Mouse (Mus musculus) layer of hippocampus, adult 11-12 months (tissue): Measurements from ENCODE around the gene Lrrc8a.

Experiments used
- DNase-seq: peaks from one replicate; pipeline ENCODE4 v3.0.0; 2022; ENCODE audit warnings: low spot score

Gene Lrrc8a

GRCm38 (mm10) chr2:30239777-30240176 is 2.3 kb downstream of the Lrrc8a start:
- no peak for DNase-seq

- no peak for DNase-seq
These were observed 2.8 kb downstream of the Lrrc8a start, which contains the start of gene Gm28035 for GRCm38 (mm10) chr2:30240267-30240666. Gene Gm28035 (plus strand): TSS chr2:30240567.

GRCm38 (mm10) chr2:30242509-30242908 is 5.0 kb downstream of the Lrrc8a start:
- DNase-seq = no peak

- no peak for DNase-seq
These were observed 5.9 kb downstream of the Lrrc8a start for GRCm38 (mm10) chr2:30243391-30243790.

GRCm38 (mm10) chr2:30244595-30245178 is 7.2 kb downstream of the Lrrc8a start:
- no peak for DNase-seq

- no peak for DNase-seq
These were observed 9.5 kb downstream of the Lrrc8a start for GRCm38 (mm10) chr2:30247036-30247435.

GRCm38 (mm10) chr2:30247681-30248080 is 10.2 kb downstream of the Lrrc8a start:
- DNase-seq = no peak

GRCm38 (mm10) chr2:30249182-30249581 is 11.7 kb downstream of the Lrrc8a start:
- no peak for DNase-seq

- no peak for DNase-seq
These were observed 12.9 kb downstream of the Lrrc8a start for GRCm38 (mm10) chr2:30250166-30251128.

- no peak for DNase-seq
These were observed 14.0 kb downstream of the Lrrc8a start for GRCm38 (mm10) chr2:30251417-30252104.

GRCm38 (mm10) chr2:30252521-30252920 is 15.0 kb downstream of the Lrrc8a start:
- DNase-seq = no peak

- no peak for DNase-seq
These were observed 16.3 kb downstream of the Lrrc8a start for GRCm38 (mm10) chr2:30253809-30254208.

GRCm38 (mm10) chr2:30255631-30256395 is 18.3 kb downstream of the Lrrc8a start:
- DNase-seq = no peak

- no peak for DNase-seq
These were observed 19.3 kb downstream of the Lrrc8a start for GRCm38 (mm10) chr2:30256616-30257350.

- no peak for DNase-seq
These were observed 20.4 kb downstream of the Lrrc8a start for GRCm38 (mm10) chr2:30257699-30258460.

- no peak for DNase-seq
These were observed 21.1 kb downstream of the Lrrc8a start for GRCm38 (mm10) chr2:30258600-30258999.

GRCm38 (mm10) chr2:30259131-30260064 is 21.9 kb downstream of the Lrrc8a start:
- DNase-seq = no peak

- no peak for DNase-seq
These were observed 23.7 kb downstream of the Lrrc8a start for GRCm38 (mm10) chr2:30261064-30261736.
